Mouse (Mus musculus) layer of hippocampus, adult 8-10 months (tissue): ENCODE measurements at regions not wholly inside any gene's neighbourhood (a gene's known extent, or its start where the extent isn't known, plus 50 kb on each side); places are given as distances from the start of the nearest gene placed in this dataset.

Experiments used
- DNase-seq, 2 experiments: peaks; one replicate each; pipeline ENCODE4 v3.0.0; 2022; ENCODE audit warnings: low spot score in 2 of 2

DNA sequence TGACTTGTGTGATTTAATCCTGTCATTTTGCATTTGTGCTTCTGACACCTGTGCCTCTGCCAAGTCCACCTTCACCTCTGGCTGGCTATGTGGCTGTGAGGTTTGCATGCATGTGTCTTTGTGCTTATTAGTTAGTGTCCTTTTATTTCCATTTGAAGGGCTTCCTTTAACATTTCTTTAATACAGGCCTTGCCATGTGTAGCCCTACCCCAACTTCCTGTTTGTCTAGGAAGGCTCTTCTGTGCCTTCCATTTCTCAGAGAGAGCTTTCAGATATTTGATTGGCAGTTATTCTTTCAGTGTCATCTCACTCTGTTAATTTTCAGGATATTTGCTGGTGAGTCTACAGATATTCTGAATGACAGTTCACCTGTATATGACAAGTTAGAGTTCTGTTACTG lies 1302.0 kb upstream of the A1bg start:
- DNase-seq = no peak

DNA sequence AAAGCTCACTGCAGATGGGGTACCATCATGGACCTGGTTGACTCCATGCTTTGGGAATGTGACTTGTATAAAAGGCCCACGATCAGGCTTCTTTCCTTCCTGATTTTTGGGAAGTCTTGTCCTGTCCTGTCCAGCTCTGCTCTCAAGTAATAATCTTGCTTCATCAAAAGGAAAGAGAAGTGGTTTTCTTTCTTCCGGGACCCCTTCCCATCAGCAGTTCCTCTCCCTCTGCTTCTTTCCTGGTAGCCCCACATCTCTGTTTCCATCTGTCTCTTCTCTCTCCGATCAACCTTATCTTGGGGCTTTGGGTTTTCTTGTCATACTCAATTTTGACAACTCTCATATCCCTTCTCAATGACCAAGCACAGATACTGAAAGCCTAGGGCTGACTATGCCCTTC lies 1301.4 kb upstream of the A1bg start:
- DNase-seq = no peak

DNA sequence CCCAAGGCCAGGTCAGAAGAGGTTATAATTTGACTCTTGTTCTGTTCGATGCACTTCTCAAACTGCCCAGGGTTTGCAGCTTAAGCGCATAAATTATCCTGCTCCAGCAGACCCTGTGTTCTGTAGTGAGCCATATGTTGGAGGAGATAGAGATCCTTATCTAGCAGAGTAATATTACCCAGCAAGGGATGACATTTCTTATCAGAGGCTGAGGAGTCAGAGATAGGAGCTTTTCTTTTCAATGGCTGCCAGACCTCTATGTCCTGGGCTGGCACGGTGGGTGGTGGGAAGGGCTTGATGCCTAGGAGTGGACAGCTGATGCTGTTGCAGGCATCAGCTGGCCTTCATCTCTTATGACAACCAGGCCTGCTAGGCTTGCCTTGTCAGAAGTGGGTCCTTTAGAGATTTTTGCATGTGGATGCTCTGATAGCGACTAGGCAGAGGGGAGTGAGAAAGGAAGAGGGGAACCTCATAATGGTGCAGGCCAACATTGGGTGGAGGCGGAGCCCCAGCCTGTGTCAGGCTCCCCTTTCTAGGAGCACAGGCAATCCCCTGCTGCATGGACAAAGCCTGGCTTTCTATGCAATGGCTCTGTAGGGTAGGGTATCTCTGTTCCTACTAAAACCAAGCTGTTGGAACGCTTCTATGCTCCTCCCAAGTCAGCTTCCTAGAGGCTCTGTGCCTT lies 1300.5 kb upstream of the A1bg start:
- DNase-seq = no peak

DNA sequence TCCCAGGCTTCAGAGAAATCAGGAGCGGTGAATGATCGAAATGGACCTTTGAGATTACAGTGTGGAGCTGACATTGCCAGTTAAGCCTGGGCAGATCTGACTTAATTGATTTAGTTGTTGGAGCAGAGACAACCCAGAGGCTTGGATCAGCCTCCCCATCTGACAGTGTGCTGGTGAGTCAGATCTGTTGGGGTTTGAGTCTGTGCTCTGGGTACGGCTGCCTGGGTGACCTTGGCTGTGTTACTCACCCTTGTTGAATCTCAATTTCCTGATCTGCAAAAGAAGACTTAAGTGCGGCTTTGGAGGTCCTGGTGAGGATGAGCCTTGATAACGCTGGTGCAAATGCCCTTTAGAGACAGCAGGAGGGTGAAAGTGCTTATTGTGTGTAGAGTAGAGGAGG lies 1299.9 kb upstream of the A1bg start:
- no peak for DNase-seq

DNA sequence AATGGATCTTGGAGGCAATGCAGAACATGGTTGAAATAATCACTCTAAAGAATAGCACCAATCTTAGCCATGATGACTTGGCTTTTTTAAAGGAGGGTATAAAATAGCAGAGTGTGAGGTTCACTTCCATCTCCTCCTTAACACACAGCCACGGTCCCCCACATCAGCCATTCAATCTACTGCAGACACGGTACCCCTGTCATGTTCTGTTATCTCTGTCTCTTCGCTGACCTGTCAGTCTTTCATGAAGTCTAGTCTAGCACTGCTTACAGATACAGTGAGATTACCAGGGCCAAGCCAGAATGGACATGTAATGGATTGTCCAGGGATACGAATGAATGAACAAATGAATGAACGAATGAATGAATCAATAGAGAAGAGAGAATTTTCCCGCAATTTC lies 1299.4 kb upstream of the A1bg start:
- DNase-seq = no peak

DNA sequence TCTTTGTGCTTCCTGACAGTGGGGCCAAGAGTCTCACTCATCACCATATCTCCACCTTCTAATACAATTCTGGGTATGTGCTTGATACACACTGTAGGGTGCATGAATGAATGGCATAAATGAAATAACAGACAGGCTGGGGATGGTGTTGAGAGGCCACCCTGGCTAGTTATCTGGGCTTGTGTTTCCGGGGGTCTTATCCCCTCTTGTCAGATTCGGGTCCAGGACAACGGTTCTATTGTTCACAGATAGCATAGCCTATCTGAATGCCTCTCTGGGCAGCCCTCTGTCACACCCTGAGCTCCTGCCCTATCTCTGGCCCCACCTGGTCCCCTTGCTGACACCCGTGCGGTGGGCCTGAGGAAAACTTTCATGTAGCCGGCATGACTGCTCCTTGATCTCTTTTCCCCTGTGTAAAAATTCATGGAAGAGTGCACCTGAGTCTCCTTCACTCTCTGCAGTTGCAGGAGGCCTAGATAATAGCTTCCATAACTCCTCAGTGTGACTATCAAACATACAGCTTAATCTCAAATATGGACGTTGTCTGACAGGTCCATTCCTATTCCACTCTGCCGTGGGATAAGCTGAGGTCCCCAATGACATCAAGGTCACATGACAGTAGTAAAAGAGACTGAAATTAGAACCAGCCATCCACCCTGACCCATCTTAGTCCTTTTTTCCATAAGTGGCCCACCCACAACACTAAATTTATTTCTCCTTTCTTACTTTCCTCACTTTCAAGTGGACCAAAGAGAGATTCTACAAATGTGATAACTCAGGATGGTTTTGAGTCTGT lies 1298.4 kb upstream of the A1bg start:
- no peak for DNase-seq

DNA sequence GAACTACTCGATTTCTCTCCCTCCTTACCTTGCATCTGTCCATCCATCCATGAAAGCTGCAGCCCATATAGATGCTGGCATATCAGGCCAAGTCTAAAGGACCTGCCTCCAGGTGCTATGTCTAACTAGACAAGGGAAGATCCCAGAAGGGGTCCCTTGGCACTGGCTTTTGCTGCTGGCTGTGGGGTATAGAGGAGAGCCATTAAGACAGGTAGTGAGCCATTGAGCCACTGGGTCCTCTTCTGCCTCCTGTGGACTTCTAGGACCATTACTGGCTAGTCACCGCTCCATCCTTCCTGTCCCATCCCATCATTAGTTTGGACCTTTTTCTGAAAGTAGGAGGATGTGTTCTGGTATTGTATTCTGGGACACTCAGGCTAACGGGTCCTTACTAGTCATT lies 1297.8 kb upstream of the A1bg start:
- no peak for DNase-seq

DNA sequence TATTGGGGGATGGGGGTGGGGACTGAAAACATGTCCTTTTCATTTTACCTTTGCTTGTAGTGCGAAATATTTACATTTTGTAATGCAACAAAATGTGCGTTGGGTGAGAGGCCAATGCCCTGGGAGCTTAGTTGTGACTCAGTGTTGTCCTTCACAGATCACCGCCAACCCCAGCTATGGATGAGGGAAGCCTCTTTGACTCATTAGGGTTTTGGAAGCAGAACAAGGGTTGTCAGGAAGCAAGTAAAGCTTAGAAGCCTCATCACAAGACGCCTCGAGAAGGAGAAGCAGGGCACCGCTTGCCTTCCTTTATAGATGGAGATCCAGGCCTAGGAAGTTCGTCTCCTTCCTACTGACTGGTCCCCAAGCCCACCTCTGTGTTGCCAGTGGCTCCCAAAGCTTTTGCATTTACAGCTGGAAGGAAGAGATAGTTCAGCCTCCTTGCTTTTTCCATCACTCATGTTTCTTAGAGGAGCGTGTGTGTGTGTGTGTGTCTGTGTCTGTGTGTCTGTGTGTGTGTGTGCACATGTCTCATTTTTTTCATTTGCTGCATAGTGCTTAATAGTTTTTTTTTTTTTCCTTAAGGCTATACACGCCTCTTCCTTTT lies 1297.2 kb upstream of the A1bg start:
- DNase-seq = no peak

DNA sequence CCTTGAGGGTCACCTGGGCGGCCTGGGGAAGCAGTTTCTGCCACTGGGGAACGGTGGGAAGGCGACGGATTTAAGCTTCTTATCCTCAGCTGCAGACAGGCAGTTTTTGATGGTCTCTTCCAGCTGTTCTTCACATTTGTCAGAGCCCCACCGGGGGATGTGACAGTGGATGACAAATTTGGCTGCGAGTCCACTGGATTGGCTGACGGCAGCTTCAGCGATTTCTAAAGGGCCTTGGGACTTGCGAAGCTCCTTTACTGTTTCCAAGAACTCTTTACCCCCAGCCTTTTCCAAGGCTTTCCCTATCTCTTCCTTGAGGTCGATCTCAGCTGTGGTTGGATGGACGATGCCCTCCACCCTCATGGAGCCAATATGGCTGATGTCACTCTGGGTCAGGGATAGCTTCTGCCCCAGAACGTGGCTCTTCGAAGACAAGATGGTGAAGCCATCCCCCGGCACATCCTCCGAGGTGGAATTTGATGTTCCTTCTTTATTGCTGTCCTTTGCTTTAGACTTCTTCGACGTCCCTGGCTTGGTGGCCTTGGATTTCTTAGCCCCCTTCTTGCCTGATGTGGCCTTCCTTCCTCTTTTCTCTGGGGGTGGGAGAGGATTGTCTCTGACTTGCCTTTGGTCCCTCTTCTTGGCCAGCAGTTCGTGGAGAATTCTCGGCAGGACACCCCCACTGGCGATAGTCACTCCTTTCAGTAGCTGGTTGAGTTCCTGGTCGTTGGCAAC lies 1295.7 kb upstream of the A1bg start:
- no peak for DNase-seq

DNA sequence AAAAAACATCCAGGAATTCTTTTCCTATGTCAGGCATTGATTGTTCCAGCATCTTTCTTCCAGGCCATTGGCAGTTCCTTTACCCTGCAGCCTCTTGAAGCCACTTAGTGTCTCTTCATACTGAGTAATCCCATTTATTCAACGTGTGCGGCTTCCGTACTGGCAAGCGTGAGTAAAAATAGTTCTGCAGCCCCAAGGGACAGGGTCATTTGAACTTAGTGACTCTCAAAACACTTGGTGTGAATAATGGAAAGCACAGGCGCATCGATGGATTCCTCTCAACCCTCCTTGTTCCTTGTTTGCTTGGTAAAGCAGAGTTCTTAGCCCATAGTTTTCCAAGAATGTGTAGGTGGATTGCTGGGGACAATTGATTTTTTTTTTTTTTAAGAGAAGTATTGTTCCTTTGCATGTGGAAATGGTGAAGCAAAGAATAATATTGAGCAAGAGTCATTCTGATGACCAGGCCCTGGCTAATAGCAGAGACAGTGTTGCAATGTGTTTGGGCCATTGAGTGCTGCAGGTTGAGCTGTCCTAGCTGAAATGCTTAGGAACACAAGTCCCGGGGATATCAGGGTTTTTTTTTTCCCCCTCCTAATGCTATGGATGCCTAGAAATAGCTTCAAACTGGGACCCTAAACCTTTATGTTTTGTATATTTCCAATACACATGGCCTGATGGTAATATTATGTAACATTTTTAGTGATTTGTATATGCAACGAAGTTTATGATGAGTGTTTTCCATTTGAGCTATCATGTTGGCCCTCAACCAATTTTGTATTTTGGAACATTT lies 1294.1 kb upstream of the A1bg start:
- no peak for DNase-seq

DNA sequence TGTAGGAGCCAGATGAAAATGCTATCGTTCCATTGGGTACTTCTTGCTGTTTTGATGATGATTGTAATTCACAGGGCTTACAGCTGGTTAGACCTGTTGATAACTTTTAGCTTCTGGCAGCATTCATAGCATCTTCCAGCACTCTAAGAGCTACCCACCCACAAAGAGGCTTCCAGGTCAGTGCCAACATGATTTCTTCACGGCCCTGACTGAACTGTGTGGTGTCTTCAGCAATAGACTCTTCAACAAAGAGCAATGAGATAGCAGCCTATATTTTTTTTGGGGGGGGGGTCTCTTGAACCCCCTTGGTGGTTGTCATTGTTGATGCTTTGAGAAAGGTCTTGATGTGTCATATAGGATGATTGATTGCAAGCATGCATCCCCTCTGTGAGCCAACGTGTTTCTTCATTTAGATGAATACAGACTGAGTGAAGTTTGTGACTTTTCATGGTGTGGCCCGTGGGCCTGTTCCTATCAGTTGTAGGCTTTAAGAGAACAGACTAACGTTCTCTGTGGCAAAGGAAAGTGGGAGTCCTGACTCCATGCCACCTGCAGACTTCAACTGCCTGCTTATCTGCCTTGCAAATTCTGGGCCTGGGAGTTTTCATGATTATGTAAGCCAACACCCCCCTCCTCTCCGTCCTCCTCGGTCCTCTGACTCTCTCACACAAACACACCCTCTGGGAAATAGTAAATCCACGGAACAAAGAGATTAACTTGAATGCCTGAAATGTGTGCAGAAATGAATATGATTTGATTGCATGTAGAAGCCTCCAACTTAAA lies 1293.0 kb upstream of the A1bg start:
- no peak for DNase-seq

DNA sequence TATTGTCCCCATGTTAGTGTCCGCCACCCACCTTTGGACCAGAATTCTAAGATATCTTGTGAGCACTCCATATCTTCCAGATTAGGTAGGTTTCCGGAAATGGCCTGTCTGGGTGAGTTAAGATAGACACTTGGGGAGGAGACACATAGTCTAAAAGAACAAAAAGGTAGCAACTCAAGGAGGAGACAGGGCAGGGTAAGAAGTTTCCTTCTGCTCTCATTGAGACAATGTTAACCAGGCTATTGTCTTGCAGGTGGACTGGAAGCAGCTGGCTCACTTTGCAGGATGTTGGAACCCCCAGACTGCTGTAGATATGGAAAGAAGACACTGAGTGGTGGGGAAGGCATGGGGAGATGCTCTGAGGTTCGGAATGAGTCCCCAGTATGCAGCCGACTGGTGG lies 1291.5 kb upstream of the A1bg start:
- no peak for DNase-seq

DNA sequence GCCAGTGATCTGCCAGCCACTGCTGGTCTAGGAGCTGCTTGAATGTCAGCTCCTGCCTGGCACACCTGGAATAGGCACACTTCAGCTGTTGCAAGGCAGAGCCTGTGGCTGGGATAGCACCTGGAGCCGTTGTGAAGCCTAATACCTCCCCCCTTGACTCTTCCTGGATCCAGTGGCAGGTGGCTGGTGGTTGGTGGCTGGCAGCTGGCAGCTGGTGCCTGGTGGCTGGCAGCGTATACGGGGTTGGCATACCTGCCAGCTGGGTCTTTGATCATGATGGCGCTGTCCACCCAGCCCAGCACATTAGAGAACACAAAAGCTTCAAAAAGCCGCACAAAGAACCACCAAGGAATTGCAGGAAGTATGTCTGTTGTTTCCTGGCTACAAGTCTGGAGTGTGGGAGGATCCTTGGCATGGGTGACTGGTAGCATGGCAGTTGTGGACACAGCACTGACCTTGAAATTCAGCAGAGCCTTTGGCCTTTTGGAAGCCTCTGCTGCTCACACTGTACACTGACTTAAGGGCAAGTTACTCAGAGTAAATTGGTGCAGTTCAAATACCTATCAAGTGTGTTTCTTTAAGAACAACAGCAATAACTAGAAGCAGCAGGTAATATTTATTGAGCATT lies 1289.6 kb upstream of the A1bg start:
- DNase-seq = no peak

DNA sequence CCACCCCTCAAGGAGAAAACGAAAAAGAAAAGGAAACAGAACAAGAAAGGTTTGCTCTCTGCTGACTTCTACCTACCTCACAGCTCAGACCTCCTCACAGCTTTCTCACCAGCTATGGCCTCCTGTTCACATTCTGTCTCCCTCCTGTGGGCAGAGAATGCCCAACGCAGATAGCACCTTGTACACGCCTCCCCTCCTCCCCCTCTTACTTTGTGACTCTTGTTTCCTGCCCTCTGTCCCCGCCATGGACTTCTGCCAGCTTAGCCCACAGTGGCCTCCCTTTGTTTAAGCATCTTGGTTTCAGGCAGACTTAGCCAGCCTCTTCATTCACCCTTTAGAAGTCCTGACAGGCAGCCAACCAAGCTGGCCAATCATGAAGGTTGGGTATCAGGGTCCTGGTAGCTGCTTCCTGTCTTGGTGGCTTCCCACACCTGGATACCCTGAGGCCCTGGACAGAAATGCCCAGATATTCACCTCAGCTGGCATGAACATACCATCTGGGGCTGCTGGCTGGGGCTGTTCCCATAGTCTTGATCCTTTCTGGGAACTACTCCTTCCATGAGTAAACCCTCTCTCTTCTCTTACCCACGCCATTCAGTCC lies 1287.2 kb upstream of the A1bg start:
- no peak for DNase-seq

DNA sequence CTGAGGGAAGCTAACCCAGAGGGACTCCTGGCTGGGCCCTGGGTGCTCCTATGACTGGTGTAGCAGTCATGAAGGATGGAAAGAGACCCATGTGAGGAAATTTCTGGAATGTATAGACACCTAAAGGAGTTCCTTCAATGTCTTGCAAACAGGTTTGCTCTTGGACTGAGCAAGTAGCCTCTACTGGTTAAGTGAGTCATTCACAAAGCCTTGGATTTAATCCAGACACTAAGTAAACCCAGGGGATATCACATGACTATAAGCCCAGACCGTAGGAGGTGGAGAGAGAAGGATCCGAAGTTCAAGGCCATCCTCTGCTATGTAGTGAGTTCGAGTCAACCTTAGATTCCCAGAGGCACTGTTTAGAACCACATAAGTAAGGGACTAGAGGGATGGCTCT lies 1286.5 kb upstream of the A1bg start:
- no peak for DNase-seq

DNA sequence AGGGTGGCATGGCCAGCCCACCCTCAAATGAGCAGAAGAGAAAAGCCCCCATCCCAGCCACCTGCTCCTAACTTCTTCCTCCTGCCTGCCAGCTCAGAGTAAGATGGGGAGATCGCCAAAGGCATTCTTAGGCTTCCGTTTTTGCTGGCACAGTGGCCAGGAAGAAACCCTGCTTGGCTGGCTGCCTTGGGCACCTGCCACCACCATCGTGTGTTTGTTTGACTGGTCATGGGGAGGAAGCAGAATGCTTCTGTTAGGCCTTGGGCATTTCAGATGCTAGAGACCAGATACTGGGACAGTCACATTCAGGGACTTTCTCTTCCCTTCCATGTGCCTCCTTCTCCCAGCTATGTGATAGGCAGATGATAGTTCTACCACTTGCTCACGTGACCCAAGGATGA lies 1283.7 kb upstream of the A1bg start:
- no peak for DNase-seq

DNA sequence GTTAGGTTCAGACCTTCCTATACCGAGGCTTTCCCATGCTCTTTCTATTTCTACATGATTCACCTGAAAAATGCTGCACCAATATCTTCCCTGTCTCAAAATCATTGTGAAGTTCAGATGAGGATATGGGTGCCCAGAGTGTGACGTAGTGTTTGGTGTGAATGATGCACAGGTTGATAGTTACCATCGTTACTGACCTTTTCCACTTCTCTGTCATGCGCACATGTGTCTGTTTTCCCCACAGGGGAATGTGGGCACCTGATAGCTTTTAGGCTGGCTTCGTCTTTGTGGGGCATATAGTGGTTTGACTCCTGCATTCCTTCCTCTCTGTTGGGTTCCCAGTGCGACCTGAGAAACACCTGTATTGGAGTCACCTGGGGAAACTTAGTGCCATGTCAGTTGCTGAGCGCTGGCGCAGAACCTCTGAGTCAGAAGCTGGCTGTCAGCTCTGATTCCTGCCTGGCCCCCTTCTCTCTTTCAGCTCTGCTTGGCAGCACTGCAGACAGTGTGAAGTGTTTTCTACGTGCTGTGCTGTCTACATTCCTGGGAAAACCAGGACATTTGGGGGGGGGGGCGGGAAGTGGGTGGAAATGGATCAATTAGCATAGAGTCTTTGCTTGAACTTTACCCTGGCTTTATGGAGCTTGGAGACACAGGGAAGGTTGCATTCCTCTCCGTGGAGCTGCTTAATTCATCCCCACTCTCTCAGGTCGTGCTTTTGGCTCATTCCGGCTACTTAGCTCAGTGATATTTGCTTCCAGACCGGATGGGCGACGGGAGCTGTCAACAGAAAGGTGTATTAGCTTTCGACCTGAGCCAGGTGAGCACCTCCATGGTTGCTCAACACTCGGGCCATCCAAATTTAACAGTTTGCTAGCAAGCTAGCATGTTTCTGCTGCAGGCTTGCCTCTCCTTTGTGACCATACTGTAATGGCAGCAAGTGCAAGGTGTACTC lies 1281.4 kb upstream of the A1bg start:
- DNase-seq = no peak

DNA sequence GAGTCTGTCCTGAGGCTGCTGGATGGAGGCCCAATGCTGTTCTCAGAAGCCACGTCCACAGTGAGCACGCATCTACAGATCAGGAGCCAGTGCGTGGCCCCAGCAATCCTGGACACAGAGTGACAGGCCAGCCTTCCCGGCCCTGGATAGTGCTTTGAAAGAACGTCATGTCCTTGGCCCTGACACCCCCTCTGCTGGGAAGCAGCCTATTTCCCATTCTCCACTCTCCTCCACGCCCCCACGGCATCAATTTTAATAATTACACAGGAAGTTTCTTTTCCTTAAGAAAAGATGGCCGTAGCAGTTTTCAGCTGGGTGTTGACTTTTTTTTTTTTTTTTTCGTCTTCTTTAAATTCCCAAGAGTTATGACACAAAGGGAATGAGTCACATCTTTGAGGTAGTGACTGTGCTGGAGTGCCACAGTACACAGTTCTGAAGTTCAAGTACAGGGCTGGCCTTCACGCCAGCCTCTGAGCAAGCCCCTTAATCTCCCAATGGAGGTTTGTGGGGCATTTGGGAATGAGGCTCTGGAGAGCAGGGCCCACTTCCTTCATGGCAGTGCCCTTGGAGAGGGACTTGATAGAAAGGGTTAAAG lies 1280.1 kb upstream of the A1bg start:
- DNase-seq = no peak
